Mouse (Mus musculus): ENCODE results near the gene Tm4sf5.
"Not testable (repeated sequence)": the region's sequence is repeated elsewhere in the genome, so short reads cannot be mapped to it uniquely, and the experiment has no call there.

Tm4sf5 gene

GRCm38 (mm10) chr11:70509753-70510564 lies 4.9 kb downstream of the Tm4sf5 start:
- no peak for DNase-seq (ENCODE audit: extremely low read depth, low read depth)

- no peak for DNase-seq (ENCODE audit: extremely low read depth, low read depth)
These were observed 6.2 kb downstream of the Tm4sf5 start for GRCm38 (mm10) chr11:70511242-70511641.

- no peak for DNase-seq (ENCODE audit: extremely low read depth, low read depth)
These were observed 6.8 kb downstream of the Tm4sf5 start for GRCm38 (mm10) chr11:70511825-70512224.

GRCm38 (mm10) chr11:70512709-70513342 lies 7.8 kb downstream of the Tm4sf5 start:
- DNase-seq (ENCODE audit: extremely low read depth, low read depth), result no peak

- DNase-seq (ENCODE audit: extremely low read depth, low read depth), result no peak
These were observed 8.5 kb downstream of the Tm4sf5 start for GRCm38 (mm10) chr11:70513520-70513919.

- no peak for DNase-seq (ENCODE audit: extremely low read depth, low read depth)
These were observed 9.2 kb downstream of the Tm4sf5 start, which contains the start of gene Vmo1 for GRCm38 (mm10) chr11:70514288-70514687. Gene Vmo1 (minus strand): TSS chr11:70514616.

- DNase-seq (ENCODE audit: extremely low read depth, low read depth), result peak; percentile 46
These were observed 11.3 kb downstream of the Tm4sf5 start for GRCm38 (mm10) chr11:70516352-70516751.

GRCm38 (mm10) chr11:70518436-70518835 lies 13.4 kb downstream of the Tm4sf5 start:
- DNase-seq (ENCODE audit: extremely low read depth, low read depth), result no peak

GRCm38 (mm10) chr11:70518923-70519322 lies 13.9 kb downstream of the Tm4sf5 start, which contains the start of gene Gltpd2:
Gene Gltpd2 (plus strand): TSS chr11:70519196.
- no peak for DNase-seq (ENCODE audit: extremely low read depth, low read depth)

- no peak for DNase-seq (ENCODE audit: extremely low read depth, low read depth)
These were observed 15.2 kb downstream of the Tm4sf5 start for GRCm38 (mm10) chr11:70520178-70520769.

- not testable (repeated sequence) for DNase-seq (ENCODE audit: extremely low read depth, low read depth)
These were observed 18.4 kb downstream of the Tm4sf5 start for GRCm38 (mm10) chr11:70523306-70523989.

- DNase-seq (ENCODE audit: extremely low read depth, low read depth), result no peak
These were observed 19.7 kb downstream of the Tm4sf5 start for GRCm38 (mm10) chr11:70524782-70525181.

- DNase-seq (ENCODE audit: extremely low read depth, low read depth), result peak; percentile 98
These were observed 20.2 kb downstream of the Tm4sf5 start, which contains the start of gene Psmb6 for GRCm38 (mm10) chr11:70525184-70525678. Gene Psmb6 (plus strand): TSS chr11:70525367.

GRCm38 (mm10) chr11:70525726-70526125 lies 20.7 kb downstream of the Tm4sf5 start:
- no peak for DNase-seq (ENCODE audit: extremely low read depth, low read depth)

GRCm38 (mm10) chr11:70526211-70526610 lies 21.2 kb downstream of the Tm4sf5 start:
- no peak for DNase-seq (ENCODE audit: extremely low read depth, low read depth)

- no peak for DNase-seq (ENCODE audit: extremely low read depth, low read depth)
These were observed 23.6 kb downstream of the Tm4sf5 start for GRCm38 (mm10) chr11:70528610-70529009.

GRCm38 (mm10) chr11:70531065-70531464 lies 26.0 kb downstream of the Tm4sf5 start:
- not testable (repeated sequence) for DNase-seq (ENCODE audit: extremely low read depth, low read depth)

- DNase-seq (ENCODE audit: extremely low read depth, low read depth), result no peak
These were observed 27.8 kb downstream of the Tm4sf5 start, which contains the start of gene Gm40193 for GRCm38 (mm10) chr11:70532839-70533238. Gene Gm40193 (minus strand): TSS chr11:70532939.

GRCm38 (mm10) chr11:70539423-70539822 lies 34.4 kb downstream of the Tm4sf5 start:
- DNase-seq (ENCODE audit: extremely low read depth, low read depth), result no peak

- DNase-seq (ENCODE audit: extremely low read depth, low read depth), result peak; percentile 49
These were observed 35.0 kb downstream of the Tm4sf5 start, which contains the start of gene Pld2 for GRCm38 (mm10) chr11:70539877-70540587. Gene Pld2 (plus strand): TSS chr11:70540064.

All from MEL-GATA-1-ER (cell line).